Mouse (Mus musculus) yolk sac, embryonic 10.5 days (tissue): ENCODE measurements around the gene Tomm70a.
"Not testable (repeated sequence)": the region's sequence is repeated elsewhere in the genome, so short reads cannot be mapped to it uniquely, and the experiment has no call there.

Experiments
- DNase-seq: peaks from one replicate; pipeline ENCODE4 v3.0.0-alpha.2; 2017; ENCODE audit warnings: low spot score

Gene Tomm70a

DNA sequence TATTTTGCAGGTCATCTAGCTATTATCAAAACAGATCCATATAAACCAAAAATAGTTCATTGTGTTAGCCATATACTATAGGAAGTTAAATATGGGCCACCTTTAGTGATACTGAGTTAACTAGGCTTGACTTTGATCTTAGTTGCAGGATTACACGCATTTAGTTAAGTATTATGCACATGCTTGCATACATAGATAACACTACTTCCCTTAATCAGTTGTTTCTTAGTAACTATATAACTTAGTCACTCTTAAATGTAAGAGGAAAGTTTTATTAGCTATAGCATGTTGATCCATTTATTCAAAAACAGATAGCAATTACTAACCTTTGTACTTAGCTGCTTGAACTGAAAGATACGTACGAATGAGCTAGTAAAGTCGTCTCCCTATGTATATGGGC is 29.9 kb downstream of the Tomm70a start:
- no peak for DNase-seq

DNA sequence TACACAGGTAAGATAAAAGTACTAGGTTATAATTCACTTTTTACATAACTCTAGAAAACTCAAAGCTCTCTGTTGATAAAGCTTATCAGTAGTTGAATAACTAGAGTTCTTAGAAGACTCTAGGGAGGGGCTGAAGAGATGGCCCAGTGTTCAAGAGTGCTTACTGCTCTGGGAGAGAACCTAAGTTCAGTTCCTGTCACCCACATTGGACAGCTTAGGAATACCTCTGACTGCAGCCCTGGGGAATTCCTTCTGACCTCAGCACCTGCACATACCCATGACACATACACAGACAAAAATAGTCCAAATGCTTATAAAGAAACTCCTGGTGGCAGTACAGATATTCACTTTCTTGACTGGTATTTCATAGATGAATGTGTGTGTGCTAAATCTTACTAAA is 34.4 kb downstream of the Tomm70a start:
- no peak for DNase-seq

DNA sequence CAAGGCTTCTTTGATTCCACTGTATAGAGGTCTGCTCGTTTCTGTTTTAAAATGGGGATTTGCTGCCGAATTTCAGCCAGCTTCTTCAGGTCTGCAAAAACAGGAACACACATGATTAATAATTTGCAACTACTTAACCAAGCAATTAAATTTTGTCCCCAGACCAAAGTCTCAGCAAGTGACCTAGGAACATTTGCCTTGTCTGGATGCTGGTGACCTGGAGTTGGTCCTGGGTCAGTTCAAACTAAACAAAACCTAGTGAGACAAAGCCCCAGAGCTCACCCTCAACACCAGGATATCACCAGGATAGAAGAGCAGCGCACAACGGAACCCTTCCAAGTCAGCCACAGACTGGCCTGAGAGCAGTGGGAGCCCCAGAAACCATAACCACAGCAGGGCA is 35.6 kb downstream of the Tomm70a start:
- DNase-seq = no peak

DNA sequence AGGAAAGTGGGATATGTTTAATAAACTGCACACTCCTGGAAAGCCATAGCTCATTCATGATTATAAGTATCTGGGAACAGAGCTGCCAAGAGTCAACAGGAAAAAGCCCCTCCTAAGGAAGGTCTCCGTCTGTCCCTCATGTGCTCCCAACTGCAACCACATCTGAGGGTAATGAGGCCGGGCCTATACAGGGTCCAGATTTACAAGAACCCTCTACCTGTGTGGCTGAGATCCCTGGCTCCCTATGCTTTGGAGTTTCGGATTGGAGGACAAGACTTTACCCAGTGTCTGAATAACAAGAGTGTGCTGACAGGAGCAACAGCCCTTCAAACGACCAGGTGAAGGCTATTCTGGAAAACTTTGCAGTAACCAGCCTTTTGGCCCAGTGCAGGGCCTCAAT is 36.2 kb downstream of the Tomm70a start:
- DNase-seq = no peak

DNA sequence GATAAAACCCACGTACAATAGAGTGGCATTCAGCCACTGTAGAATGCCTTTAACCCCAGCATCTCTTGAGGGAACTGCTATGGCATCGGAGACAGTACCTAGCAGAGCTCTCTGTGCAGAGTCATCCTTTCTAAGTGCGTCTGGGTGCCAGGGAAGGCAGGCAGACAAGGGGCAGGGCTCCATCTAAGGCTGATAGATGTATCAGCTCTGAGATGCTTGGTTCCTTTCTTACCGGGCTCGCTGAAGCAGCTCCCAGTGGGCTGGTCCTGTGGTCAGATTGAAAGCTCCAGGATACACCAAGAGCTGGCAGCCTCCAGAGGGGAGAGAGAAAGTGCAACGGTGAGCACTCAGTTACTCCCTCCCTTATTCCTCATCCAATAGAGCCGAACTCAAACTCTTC is 38.3 kb downstream of the Tomm70a start:
- no peak for DNase-seq

DNA sequence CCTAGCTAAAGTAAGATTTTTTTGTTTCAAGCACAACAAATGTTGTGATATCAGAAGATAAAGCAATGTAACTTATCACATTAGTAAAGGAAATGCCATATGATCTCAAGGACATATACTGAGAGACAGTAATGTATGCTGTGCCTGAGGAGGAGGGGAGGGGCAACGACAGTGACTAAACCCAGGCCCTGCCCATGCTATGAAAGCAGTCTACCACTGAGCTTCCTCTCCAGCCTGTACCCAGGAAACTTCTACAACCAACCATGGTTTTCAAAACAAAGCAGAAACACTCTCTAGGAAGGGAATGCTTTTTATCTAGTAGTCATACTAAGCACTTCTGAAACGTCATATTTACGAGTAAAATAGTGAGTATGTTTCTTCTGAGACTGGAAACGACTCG is 41.3 kb downstream of the Tomm70a start:
- DNase-seq = no peak

DNA sequence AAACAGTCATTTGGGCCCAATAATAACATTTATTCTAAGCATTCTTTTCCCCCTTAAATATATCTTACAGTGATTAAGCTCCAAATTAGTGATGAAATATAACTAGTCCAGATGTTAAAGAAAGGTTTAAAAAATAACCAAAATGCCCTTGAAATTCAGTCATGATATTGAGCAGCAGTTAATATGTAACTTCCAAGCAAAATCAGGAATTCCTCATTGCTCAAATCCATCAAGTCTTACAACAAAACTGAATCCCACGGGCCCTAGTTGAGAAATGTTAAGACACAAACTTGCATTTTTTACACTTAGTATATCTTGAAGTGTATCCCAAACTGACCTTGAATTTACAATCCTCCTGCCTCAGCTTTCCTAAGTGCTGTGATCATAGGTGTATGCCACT is 42.2 kb downstream of the Tomm70a start:
- DNase-seq = no peak

DNA sequence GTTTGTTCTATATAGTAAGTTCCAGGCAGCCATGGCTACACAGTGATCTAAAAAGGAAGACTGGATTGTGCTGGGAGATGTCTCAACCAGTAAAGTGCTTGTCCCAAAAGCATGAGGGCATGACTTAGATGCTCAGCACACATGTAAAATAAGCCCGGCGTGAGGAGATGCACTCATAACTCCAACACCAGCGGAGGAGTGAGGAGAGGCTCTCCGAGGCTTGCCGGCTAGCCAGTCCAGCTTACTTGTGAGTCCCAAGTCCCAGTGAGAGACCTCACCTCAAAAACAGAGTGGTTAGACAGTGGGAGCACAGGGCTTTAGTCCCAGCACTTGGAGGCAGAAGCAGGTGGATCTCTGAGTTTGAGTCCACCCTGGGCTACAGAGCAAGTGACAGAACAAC is 43.7 kb downstream of the Tomm70a start:
- DNase-seq = no peak

DNA sequence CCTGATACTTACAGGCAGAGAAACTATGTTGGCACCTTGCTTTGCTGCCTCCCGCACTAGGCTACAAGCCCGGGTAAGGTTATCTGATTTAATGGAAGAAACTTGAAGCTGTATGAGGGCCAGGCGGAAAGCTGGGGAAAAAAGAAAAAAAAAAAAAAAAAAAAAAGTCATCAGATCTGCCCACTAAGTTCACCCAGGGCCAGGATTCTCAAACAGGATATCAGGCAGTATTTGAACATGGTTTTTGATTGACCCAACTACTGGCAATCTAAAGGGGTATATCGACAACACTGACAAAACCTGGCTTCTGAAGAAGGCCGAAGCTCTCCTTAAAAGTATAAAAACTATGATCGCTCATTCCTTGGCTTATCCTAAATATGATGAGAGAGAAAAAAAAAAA is 44.6 kb downstream of the Tomm70a start:
- no peak for DNase-seq

DNA sequence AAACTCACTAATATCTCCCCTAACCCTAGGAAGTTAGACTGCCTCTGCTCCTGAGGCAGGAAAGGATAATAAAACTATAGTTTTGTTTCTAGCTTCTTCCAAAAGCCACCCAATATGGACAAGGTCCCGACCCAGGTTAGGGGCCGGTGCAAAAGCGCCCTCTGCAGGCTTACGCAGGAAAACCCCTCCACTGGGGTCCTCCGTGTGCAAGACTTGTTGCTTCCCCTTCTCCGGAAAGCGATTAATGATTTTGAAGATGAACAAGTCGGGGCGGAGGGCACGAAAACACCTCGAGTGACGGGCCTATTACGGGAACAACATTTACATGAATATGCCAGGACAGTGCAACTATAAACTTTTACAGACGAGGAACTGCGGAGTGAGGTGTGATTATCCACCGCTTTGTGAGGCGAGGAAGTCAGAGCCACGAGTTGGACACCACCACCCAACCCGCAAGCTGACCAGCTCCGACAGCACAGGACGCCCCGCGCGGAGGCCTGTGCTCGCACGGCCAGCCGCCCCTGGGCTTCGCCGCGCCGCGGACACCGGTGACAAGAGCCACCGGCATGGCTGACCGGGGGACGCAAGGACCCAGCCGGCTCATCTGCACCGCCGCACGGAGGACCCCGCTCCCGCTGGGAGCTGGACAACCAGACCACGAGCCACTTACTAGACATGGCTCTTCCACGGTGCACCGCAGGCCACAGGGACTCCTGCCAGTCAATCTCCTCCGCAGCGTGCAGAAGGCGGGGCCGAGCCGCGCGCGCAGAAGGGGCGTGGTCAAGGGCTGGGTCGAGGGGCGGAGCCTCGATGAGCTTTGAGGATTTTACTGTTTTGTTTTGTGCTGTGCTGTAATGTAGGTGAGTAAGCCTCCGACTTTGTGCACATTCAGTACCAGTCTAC is 45.4 kb downstream of the Tomm70a start, which contains the start of gene Nit2:
TSS of gene Nit2 (minus strand) at position 731 of the 903 bp plus-strand sequence.
- peak; percentile 92 for DNase-seq

DNA sequence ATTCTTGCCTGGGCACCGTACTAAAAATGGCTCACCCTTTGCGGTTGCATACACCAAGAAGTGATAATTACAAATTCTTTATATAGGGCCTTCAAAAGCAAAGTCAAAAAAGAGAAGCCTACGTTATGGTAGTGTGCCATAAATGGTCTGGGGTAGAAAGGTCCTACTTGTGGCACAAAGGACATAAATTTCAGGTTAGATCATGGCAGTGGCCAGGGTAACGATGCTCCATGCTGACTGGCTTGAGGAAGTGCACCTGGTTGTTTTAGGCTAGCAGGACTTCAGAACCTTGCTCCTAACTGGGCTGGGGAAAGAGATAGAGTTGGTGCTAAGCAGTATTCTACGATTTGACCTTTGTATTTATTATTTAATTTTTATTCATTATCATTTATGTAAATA is 46.0 kb downstream of the Tomm70a start:
- DNase-seq = no peak

DNA sequence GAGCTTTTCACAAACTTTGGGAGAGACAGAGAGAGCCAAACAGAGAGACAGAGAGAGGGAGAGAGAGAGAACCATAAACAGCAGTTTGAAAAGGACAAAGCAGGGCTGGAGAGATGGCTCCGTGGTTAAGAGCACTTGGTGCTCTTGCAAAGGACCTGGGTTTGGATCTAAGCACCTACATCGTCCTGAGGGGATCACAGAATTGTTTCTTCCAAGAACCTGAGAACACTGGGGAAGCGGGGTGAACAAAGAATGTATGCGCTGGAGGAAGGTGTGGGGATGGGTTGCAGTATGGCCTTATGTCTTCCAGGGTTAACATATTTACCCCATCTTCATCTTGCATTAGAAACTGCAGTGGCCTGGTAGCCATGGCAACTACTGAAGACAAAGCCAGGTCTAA is 46.7 kb downstream of the Tomm70a start:
- DNase-seq = no peak

DNA sequence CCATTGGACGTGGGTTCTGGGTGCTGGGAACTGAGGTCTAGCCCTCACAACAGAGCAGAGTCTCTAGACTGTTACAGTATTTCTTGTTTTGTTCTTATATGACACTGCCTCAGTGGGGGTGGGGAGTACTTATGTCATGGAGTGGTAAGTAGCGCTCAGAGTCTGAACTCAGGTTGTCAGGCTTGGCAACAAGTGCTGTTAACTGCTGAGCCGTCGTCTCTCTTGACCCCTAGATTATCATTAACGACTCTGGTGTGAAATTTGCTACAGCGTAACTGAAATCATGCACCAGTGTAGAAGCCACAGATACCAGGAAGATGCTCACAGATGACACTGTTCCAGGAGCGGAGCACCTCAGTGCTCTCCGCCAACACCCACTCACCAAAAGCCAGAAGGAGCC is 49.7 kb downstream of the Tomm70a start:
- DNase-seq = no peak

DNA sequence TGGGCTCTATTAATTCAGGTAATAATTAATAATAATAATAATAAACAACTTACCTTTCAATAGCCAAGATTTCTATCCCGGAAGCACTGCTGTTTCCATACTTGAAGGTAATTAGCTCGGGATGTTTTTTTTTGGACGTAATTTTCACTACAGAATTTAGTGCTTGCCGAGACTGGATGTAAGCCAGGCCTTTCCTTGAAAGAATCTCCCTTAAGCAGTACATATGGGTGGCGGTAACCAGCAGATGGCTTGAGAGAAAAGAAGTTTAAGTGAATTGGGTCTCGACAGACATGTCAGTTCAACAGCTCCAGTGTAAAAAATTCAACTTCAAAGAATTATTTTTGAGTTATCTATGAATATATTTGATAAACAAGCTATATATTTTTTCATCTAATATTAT is 50.1 kb downstream of the Tomm70a start:
- no peak for DNase-seq

DNA sequence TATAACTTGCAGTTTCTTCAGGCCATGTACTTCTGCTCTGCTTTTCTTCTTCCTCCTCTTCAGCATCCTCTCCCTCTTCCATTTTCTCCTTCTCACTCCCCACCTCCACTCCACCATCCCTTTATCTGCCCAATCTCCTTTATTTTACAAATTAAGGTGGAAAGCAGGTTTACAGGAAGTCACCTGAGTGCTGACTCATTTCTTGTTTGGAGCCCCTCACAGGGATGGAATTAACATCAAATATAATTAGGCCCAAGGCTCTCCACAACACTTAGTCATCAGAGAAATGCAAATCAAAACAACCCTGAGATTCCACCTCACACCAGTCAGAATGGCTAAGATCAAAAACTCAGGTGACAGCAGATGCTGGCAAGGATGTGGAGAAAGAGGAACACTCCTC is 53.0 kb downstream of the Tomm70a start:
- DNase-seq = not testable (repeated sequence)

DNA sequence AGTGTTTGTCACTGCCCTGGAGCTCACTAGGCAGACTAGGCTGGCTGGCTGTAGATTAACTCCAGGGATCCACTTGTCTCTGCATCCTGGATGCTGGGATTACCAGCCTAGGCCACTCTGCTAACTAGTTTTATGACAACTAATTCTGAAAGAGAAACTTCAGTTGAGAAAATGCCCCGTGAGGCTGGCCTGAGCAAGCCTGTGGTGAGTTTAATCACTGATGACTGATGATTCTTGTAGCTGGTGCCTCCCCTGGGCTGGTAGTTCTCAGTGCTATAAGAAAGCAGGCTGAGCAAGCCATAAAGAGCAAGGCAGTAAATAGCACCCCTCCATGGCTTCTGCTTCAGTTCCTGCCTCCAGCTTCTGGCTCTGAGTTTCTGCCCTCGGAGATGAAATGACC is 54.2 kb downstream of the Tomm70a start:
- no peak for DNase-seq

DNA sequence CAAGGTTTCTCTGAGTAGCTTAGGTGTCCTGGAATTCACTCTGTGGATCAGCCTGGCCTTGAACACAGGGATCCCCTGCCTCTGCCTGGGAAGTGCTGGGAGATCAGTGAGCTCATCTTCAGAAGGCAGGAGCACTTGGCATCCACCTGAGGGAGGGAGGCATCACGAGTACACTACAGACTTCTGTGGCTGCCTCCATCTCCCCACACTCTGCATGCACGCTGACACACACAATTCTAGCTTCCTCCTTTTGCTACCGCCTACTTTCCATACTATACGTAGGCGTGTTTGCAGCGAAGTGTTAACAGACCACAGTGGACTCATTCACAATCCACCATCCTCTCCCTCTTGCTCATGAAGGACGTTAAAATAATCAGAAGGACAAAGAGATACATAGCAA is 54.8 kb downstream of the Tomm70a start:
- no peak for DNase-seq

DNA sequence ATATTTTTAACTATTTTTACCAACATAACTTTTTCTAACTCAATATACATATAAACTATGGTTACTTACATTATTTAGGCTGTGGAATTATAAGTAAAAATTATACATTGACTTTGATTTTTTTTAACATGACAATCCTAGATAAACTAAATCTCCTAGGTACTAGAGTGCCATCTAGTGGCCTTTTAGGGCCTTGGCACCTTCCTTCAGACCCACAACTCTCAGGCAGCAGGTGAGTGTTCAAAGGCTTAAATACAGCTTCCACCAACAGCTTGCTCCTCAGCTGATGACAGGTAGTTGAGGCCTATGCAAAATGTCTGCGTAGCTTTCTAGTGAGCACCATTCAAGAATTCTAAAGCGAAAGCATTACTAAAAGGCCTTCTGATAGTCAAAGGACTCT is 55.8 kb downstream of the Tomm70a start:
- DNase-seq = no peak

DNA sequence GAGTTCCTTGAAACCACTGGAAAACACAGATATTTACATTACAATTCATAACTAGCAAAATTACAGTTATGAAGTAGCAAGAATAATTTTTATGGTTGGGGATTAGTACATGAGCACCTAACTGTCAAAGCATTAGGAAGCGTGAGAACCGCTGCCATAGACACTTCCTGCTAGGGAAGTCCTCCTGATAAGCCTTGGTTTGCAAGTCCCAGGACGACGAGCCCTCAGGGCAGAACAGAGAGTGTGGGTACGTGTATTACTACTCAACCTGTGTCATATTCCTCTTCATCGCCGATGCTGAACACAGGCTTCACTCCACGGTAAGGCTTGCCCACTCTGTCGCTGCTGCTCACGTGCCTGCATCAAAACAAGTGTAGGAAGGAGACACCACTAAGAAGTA is 56.2 kb downstream of the Tomm70a start:
- no peak for DNase-seq

DNA sequence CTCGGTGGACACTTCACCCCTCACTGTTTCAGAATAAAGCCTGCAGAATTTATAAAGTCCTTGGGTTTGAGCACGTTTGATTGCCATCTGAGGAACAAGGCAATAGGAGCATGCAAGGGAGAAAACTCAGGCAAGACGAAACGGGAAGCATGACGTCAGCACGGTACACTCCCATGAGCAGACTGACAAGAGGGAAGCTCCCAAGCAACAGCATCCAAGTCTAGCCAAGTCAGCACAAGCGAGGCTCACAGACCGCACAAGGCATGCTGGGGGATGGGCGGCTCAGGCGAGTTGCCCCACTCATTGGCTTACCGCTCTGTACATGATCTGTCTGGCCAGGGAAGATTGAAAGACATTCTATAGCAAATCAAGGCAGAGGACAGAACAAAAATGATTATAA is 59.7 kb downstream of the Tomm70a start:
- DNase-seq = peak; percentile 48

DNA sequence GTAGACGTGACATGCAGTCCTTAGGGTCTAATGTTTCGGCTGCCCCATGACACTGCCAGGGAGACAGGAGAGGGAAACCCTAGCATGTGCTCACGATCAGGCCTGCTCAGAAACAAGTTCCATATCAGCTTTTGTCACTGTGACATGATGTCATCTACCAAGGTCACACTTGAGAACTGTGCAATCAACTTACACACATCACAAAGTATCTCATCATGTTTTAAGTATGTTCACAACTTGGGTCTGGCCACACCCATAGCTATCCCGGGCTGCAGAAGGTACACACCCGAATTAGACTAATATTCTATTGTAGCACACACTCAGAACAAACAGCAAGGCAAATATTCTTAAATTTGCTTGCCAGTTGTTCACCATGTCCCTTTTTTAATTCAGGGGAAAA is 60.5 kb downstream of the Tomm70a start:
- no peak for DNase-seq

DNA sequence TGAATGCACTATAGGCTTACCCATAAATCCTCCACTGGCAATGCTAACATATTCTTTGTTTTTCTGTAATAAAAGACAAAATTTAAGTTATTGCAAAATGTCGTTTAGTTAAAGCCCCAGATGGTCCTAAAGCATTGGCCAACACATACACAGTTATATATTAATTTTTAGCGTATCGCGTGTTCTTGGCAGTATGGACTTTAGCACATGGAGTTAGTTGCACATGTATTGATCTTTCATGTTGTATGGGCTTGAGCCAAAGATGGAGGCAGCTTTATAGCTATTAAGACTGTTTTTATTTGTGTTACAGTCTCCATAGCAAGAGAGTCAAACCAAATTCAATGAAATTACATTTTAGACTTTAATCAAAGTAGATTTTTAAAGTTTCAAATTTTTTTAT is 65.1 kb downstream of the Tomm70a start:
- no peak for DNase-seq

DNA sequence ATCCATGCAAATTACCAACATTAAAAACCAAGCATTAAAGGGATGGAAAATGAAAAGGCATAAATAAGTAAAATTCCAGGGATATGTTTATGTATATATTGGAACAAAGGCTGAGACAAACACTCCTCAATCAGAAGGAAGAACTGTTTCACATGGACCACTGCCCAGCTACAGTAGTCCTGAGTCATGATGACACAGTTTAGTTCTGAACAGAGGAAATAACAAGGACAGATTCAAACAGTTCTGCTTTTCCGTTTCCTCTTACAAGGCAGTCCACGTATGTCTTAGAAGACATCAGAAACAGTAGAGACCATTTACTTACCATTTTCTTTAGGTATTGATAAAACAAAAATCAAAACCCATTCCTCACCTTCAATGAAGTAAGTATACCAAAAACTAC is 68.0 kb downstream of the Tomm70a start:
- no peak for DNase-seq

DNA sequence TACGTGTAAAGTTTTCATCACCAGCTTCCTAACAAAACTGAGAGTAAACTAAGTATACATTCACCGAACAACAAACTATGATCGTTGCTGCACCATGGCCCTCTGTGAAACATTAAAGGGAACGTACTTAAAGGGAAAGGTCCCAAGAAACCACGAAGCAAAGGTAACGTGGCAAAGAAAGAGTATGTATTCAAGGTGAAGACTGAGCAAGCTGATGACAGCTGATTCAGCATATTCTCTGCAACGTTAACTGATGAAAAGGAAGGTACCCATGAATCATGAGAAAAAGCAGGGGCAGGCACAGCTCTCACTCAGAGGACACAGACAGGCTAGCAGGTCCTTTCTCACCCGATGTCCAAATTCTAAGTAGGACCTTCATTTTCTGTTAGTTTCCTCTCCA is 68.9 kb downstream of the Tomm70a start:
- no peak for DNase-seq
